Mouse (Mus musculus): ENCODE data around the gene Aaed1.

DNA sequence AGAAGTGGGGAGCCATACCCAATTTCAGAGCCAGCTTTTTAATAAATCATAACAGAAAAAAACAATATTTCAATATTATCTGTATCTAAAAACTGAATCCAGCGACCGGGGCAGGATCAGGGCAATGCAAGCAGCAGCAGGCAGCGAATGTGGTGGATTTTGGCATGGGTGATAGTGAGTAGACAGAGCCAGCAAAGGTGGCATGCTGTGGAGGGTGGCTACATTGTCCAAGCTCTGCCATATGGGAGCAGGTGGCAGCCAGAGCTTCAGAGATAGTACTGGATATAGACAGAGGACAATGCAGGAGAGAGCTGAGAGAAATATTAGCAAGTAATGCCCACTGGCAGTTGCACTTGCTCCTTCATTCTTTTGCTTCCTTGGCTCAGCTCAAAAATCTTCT is 47.2 kb upstream of the Aaed1 start:
- TF ChIP-seq CTCF (IDR thresholded peaks at IDR 0.05; ENCODE audit: extremely low read depth, insufficient read depth, insufficient read length, insufficient replicate concordance) (no peak), POLR2A (IDR thresholded peaks at IDR 0.05; ENCODE audit: low read depth, low read length) (no peak)

All from spleen, adult 2 months (tissue).